Mouse (Mus musculus): ENCODE measurements around the gene Gm9125.
"Not testable (repeated sequence)": the region's sequence is repeated elsewhere in the genome, so short reads cannot be mapped to it uniquely, and the experiment has no call there.

Gene Gm9125

GRCm38 (mm10) chr3:94054785-94055184 lies at the start of gene Gm9125:
Gene Gm9125, minus strand, starts transcription at chr3:94054885.
- DNase-seq (ENCODE audit: extremely low spot score, low spot score): not testable (repeated sequence)

- not testable (repeated sequence) for DNase-seq (ENCODE audit: extremely low spot score, low spot score)
Measured at GRCm38 (mm10) chr3:94072544-94072943, 17.9 kb upstream of the Gm9125 start, which contains the start of gene Gm10697. Gene Gm10697, minus strand, starts transcription at chr3:94072644.

GRCm38 (mm10) chr3:94049566-94050121 lies 5.0 kb downstream of the Gm9125 start:
- DNase-seq (ENCODE audit: extremely low spot score, low spot score): not testable (repeated sequence)

- not testable (repeated sequence) for DNase-seq (ENCODE audit: extremely low spot score, low spot score)
Measured at GRCm38 (mm10) chr3:94038241-94038640, 16.4 kb downstream of the Gm9125 start.

- DNase-seq (ENCODE audit: extremely low spot score, low spot score): not testable (repeated sequence)
Measured at GRCm38 (mm10) chr3:94034400-94034799, 20.3 kb downstream of the Gm9125 start.

Measured in neural tube, embryonic 10.5 days (tissue).